Mouse (Mus musculus) stomach, embryonic 16.5 days (tissue): ENCODE data around the gene Cit. TPM values are rescaled to one million over a fixed set of nuclear protein-coding genes. Genes with fewer than 3 reads are reported as not detected.
A peak's percentile ranks its signal among the peaks of the same experiment; 100 is the strongest.

Experiments used
- ATAC-seq: fragments of 200-750 bp; cut with Nextera tagmentation; 2 replicates; pipeline ENCODE4 v1.8.0; 2017; ENCODE audit warnings: moderate number of reproducible peaks, moderate TSS enrichment; ENCODE audit not compliant: insufficient read depth, low FRiP score
- H3K27ac ChIP-seq: fragments of 300-500 bp; sonication (generic); 2 replicates; pipeline ENCODE4 v1.5.1; 2014; ENCODE audit warnings: low read length
- H3K27me3 ChIP-seq: fragments of 300-500 bp; sonication (generic); 2 replicates; pipeline ENCODE4 v1.6.1; 2014; ENCODE audit warnings: low read length, control low read depth, mixed read lengths; ENCODE audit not compliant: control insufficient read depth, insufficient read depth
- H3K36me3 ChIP-seq: fragments of 300-500 bp; sonication (generic); 2 replicates; pipeline ENCODE4 v1.6.1; 2014; ENCODE audit warnings: low read length; ENCODE audit not compliant: control insufficient read depth, insufficient read depth
- H3K4me1 ChIP-seq: fragments of 300-500 bp; sonication (generic); 2 replicates; pipeline ENCODE4 v1.6.1; 2014; ENCODE audit warnings: low read length, control low read depth, mixed read lengths; ENCODE audit not compliant: control insufficient read depth, insufficient read depth
- H3K4me2 ChIP-seq: fragments of 300-500 bp; sonication (generic); 2 replicates; pipeline ENCODE4 v1.6.1; 2014; ENCODE audit warnings: low read depth, low read length, mixed read lengths
- H3K4me3 ChIP-seq: fragments of 300-500 bp; sonication (generic); replicated peaks from 2 replicates; pipeline ENCODE4 v1.5.1; 2014; ENCODE audit warnings: mild to moderate bottlenecking, low read length
- H3K9ac ChIP-seq: fragments of 300-500 bp; sonication (generic); 2 replicates; pipeline ENCODE4 v1.6.1; 2014; ENCODE audit warnings: low read length
- H3K9me3 ChIP-seq: fragments of 300-500 bp; sonication (generic); replicated peaks from 2 replicates; pipeline ENCODE4 v1.6.1; 2016; ENCODE audit warnings: low read length, control low read depth; ENCODE audit not compliant: control insufficient read depth
- WGBS: fragments of 180-500 bp; shearing (Covaris S2); extraction: QIAGEN DNeasy Blood & Tissue Kit; methylation state at CpG from one replicate; pipeline ENCODE4 v1.1.7; 2014; 5-methylcytosine and 5-hydroxymethylcytosine counted together
- polyA plus RNA-seq: library from polyadenylated mRNA; unstranded; fragments of >200 nt; fragmentation: Nextera tagmentation; extraction: Ambion mirVana; gene quantifications from 2 replicates; pipeline ENCODE4 v1.2.1, GENCODE M21; 2015

The Cit gene
- polyA plus RNA-seq, 1 experiment from 2014 or later: 27.9 TPM

DNA sequence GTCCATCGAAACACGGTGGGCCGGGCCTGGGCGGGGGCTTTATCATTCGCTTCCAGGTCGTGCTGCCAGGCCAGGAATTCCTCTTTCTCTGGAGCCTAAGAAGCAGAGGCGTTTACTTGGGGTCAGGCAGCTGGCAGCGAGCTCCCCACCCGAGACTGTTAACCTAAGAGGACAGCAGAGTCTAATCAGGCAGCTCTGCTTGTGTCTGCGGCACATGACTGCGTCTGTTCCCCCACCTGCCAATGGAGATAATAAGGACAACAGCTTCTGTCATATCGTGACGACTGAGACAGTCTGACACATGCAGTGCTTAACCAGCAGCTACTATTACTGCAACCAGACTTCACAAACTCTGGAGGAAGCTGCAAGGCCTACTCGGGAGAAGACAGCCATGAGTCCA, 176.5 kb downstream of the Cit start:
- no peak for ATAC-seq
- 88% methylated on average over 14 of the region's 14 CpGs for WGBS
- H3K27ac ChIP-seq: no peak overlapping the region
- no peaks in the 10 kb centered on the region for H3K9me3 ChIP-seq
- peaks cover 10% of the 10 kb centered on the region; the same call in 1 of the 2 replicates for H3K4me1 ChIP-seq
- no peak overlapping the region for H3K4me3 ChIP-seq
- no peak overlapping the region for H3K9ac ChIP-seq
- peaks cover 24% of the 10 kb centered on the region for H3K36me3 ChIP-seq
- peak overlapping the region; percentile 76; the same call in 1 of the 2 replicates for H3K4me2 ChIP-seq
- no peaks in the 10 kb centered on the region for H3K27me3 ChIP-seq

DNA sequence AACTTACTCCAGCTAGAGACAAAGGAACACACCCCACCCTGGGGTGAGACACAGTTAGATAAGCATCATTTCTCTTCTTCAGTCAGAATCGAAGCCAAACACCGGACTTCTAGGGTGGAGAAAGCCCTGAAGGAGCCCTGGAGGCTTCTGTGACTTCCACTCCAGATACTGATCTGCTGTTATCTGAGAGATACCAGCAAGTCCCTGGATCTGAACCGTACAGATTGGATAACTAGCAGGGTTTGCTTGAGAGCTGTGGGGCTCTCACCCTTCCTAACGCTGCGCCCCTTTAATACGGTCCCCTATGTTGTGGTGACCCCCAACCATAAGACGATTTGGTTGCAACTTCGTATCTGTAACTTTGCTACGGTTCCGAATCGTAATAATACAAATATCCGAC, 177.1 kb downstream of the Cit start:
- H3K4me1 ChIP-seq: peaks cover 10% of the 10 kb centered on the region; the same call in 1 of the 2 replicates
- peak overlapping the region; percentile 81 for H3K27ac ChIP-seq
- WGBS: 90% methylated on average over 12 of the region's 12 CpGs
- ATAC-seq: no peak
- H3K4me3 ChIP-seq: peak overlapping the region; percentile 62
- H3K9me3 ChIP-seq: no peaks in the 10 kb centered on the region
- peak overlapping the region; percentile 27 for H3K9ac ChIP-seq
- H3K4me2 ChIP-seq: peak overlapping the region; percentile 76
- H3K27me3 ChIP-seq: no peaks in the 10 kb centered on the region
- peaks cover 19% of the 10 kb centered on the region for H3K36me3 ChIP-seq

DNA sequence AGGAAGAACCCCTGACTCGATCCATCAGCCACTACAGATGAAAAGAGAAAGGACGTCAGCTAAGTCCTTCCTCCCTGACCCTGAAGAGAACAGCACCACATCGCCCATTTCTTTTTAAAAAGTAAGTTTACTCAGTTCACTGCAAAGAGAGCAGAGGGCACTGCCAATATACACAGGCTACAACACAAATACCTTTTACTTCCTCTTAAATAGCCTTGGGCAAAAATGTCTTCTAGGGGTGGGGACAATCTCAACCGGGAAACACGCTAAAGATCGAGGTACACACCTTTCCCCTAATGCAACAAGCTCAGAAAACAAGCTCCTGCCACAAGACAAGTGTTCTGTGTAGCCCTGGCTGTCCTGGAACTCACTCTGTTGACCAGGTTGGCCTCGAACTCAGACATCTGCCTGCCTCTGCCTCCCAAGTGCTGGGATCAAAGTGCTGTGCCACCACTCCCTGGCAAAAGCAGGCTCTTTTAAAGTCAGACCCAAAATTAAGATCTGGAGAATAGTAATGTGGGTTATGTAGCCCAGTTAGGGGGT, 177.7 kb downstream of the Cit start:
- peaks cover 13% of the 10 kb centered on the region for H3K36me3 ChIP-seq
- peak overlapping the region; percentile 76 for H3K4me2 ChIP-seq
- H3K27ac ChIP-seq: peak overlapping the region; percentile 81
- 57% methylated on average over 7 of the region's 7 CpGs for WGBS
- H3K4me3 ChIP-seq: peak overlapping the region; percentile 62
- peak overlapping the region; percentile 83 for H3K9ac ChIP-seq
- peaks cover 10% of the 10 kb centered on the region; the same call in 1 of the 2 replicates for H3K4me1 ChIP-seq
- no peaks in the 10 kb centered on the region for H3K27me3 ChIP-seq
- ATAC-seq: peak; percentile 6; the same call in 1 of the 2 replicates
- H3K9me3 ChIP-seq: no peaks in the 10 kb centered on the region

DNA sequence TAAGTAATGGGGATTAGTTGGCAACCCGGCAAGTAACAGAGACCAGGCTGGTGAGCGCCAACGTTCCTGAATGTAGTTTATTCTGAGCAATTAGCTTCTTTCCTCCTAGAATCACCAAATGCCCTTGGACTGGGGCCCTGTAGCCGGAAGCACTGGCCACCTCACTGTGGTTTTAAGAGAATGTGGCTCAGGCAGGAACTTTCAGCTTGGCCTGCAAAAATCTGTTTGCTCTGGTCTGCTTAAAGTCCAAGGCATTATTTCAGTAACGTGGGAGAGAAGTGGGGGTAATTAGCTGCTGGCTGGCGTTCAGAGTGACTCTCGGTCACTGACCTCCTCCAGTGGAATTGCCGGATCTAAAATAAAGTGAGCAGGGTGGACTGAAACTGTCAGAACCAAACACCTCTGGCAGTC, 178.2 kb downstream of the Cit start:
- no peak for ATAC-seq
- 19% methylated on average over 8 of the region's 8 CpGs for WGBS
- peak overlapping the region; percentile 83 for H3K9ac ChIP-seq

DNA sequence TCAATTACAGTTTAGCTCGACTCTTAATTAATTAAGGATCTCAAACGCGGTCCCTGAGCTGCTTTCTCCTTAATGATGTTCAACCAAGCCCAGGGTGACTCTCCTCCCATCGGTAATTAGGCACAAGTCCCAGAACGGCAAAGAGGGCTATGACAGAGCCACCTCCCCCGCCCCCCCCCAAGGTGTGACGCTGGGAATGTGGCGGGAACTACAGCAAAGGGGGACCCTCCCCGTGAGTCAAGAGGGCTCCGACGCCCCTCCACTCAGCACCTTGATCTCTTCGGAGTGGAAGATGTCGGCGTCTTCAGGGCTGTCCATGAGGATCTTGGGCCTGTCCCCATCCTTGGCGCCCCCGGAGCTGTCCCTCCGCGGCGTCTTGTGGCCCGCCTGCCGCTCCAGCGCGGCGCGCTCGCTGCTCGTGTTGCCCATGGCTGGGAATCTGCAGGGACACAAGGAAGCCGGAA, 178.8 kb downstream of the Cit start:
- peaks cover 10% of the 10 kb centered on the region; the same call in 1 of the 2 replicates for H3K4me1 ChIP-seq
- ATAC-seq: peak; percentile 32; the same call in 1 of the 2 replicates
- no peaks in the 10 kb centered on the region for H3K9me3 ChIP-seq
- peak overlapping the region; percentile 62 for H3K4me3 ChIP-seq
- H3K4me2 ChIP-seq: peak overlapping the region; percentile 76
- H3K27ac ChIP-seq: peak overlapping the region; percentile 81
- no peaks in the 10 kb centered on the region for H3K27me3 ChIP-seq
- peak overlapping the region; percentile 83 for H3K9ac ChIP-seq
- H3K36me3 ChIP-seq: peaks cover 10% of the 10 kb centered on the region; the same call in 1 of the 2 replicates
- under 1% methylated on average over 28 of the region's 28 CpGs for WGBS

More for the DNA sequence above, 178.2 kb downstream of the Cit start:
- Histone ChIP-seq H3K4me2 (peak overlapping the region; percentile 76), H3K9me3 (no peaks in the 10 kb centered on the region), H3K36me3 (peaks cover 11% of the 10 kb centered on the region; the same call in 1 of the 2 replicates), H3K27me3 (no peaks in the 10 kb centered on the region), H3K4me3 (peak overlapping the region; percentile 62), H3K27ac (peak overlapping the region; percentile 81), H3K4me1 (peaks cover 10% of the 10 kb centered on the region; the same call in 1 of the 2 replicates)

DNA sequence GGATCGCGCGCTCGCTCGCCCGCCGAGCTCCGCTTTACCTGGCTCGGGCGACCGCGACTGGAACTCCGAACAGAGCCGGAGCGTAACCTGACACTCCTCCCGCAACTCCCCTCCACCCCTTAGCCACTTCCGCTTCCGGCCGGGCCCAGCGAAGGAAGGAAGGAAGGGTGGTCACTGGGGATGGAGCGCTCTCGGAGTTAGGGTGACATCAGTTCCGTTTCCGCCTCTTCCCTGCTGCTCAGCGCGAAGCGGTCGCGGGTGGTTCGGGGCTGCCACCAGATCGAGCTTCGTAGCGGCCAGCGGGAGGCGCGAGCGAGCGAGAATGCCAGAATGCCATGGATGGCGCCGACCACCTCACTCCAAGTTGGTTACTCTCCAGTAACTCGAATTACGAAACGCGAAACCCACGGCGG, 179.3 kb downstream of the Cit start, which contains the start of gene Prkab1:
Gene Prkab1, minus strand, starts transcription at position 182 of the 413 bp plus-strand sequence.
- ATAC-seq: peak; percentile 97
- Histone ChIP-seq H3K4me3 (peak within 1 kb of the TSS; percentile 62), H3K9me3 (no peaks in the 10 kb centered on the region), H3K4me2 (peak within 1 kb of the TSS; percentile 76), H3K36me3 (peaks cover 5% of the 10 kb centered on the region; the same call in 1 of the 2 replicates), H3K4me1 (peaks cover 7% of the 10 kb centered on the region; the same call in 1 of the 2 replicates), H3K27ac (peak within 1 kb of the TSS; percentile 81), H3K9ac (peak within 1 kb of the TSS; percentile 83), H3K27me3 (no peaks in the 10 kb centered on the region)
- under 1% methylated on average over 46 of the region's 46 CpGs for WGBS

DNA sequence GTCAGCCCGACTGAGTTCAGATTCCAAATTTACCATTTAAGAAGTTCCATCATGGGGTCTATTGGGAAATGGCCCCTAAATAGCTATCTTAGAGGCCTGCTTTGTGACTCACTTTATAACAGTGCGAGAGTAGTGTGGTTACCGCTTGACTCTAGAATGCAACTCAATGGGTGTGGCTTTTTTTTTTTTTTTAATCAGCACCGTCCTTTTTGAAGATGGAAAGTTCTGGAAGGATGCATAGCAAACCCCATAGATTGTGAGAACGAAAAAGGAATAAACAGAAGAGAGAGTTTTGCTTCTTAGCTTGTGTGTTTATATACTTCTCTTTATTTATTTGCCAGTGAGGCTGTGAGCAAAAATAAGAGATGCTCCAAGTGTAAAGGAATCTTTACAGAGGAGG, 181.0 kb downstream of the Cit start:
- no peak overlapping the region for H3K27ac ChIP-seq
- no peak for ATAC-seq
- H3K9me3 ChIP-seq: no peaks in the 10 kb centered on the region
- peaks cover 11% of the 10 kb centered on the region; the same call in 1 of the 2 replicates for H3K4me1 ChIP-seq
- H3K27me3 ChIP-seq: no peaks in the 10 kb centered on the region
- no peak overlapping the region for H3K9ac ChIP-seq
- 82% methylated on average over 5 of the region's 5 CpGs for WGBS
- H3K4me3 ChIP-seq: no peak overlapping the region
- no peak overlapping the region for H3K4me2 ChIP-seq
- H3K36me3 ChIP-seq: no peaks in the 10 kb centered on the region

DNA sequence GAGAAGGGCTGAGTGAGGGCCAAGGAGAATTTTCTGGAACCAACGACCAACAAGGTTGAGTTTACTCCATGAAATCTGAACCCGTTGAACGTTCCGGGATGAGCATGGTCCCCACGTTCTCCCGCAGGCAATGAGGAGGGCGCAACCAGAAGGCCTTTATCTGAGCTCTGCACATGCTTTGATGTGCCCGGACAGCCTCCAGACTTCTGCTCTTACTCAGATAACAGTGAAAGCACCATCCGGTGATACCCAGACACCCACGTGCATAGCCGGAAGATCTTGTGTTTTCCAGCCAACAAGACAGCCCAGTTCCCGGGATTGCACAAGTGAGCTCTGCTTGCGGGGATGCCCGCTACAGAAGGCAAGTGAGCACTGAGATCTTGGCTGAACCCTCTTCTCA, 181.5 kb downstream of the Cit start:
- H3K4me2 ChIP-seq: no peak overlapping the region
- no peak for ATAC-seq
- no peak overlapping the region for H3K9ac ChIP-seq
- no peaks in the 10 kb centered on the region for H3K36me3 ChIP-seq
- H3K27ac ChIP-seq: no peak overlapping the region
- no peaks in the 10 kb centered on the region for H3K27me3 ChIP-seq
- no peak overlapping the region for H3K4me3 ChIP-seq
- H3K4me1 ChIP-seq: peaks cover 11% of the 10 kb centered on the region; the same call in 1 of the 2 replicates
- 89% methylated on average over 14 of the region's 14 CpGs for WGBS
- H3K9me3 ChIP-seq: no peaks in the 10 kb centered on the region

DNA sequence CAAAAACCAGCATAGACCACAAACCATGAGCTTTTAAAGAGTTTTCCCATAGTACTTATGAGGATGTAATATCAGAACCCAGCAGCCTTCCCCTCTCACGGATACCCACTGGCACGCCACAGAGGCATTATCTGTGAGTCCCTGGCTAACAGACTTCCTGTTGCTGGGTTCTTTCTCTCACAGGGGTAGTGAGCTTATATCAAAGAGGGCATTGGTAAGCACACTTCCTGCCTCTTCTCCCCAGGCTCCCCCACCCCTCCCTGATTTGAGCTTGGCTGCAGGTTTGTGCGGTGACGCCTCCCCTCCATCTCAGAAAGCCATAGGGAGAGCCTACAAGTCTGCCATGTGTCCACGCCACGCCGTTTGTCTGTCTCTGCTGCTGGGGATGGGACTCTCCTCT, 184.0 kb downstream of the Cit start:
- Histone ChIP-seq H3K4me1 (peaks cover 4% of the 10 kb centered on the region; the same call in 1 of the 2 replicates), H3K27me3 (no peaks in the 10 kb centered on the region), H3K9me3 (no peaks in the 10 kb centered on the region), H3K4me3 (no peak overlapping the region), H3K27ac (no peak overlapping the region), H3K4me2 (no peak overlapping the region), H3K36me3 (no peaks in the 10 kb centered on the region), H3K9ac (no peak overlapping the region)
- ATAC-seq: no peak
- WGBS: 51% methylated on average over 7 of the region's 7 CpGs
